ENCODE assay signal across 8 mouse cellular contexts in genomic region chr7:92637021-92637625, GRCm38 (mm10). TPM values are rescaled to one million over a fixed set of nuclear protein-coding genes. Genes with fewer than 3 reads are reported as not detected.
DNase-seq lines count a peak whose midpoint lies in the region; ATAC-seq and TF ChIP-seq lines count a peak whose summit lies in the region.

TSS of gene Ankrd42 (minus strand) at chr7:92637142.

- peaks cover 10% of the 10 kb centered on the region for H3K79me3 ChIP-seq in C2C12 (ENCODE audit: low read depth)

- peaks cover 22% of the 10 kb centered on the region for H3K36me3 ChIP-seq in C2C12 (ENCODE audit: control insufficient read depth, insufficient read depth)
- peaks cover 27% of the 10 kb centered on the region for H3K36me3 ChIP-seq in erythroblast, embryonic 14.5 days (ENCODE audit: control insufficient read depth)
- no peaks in the 10 kb centered on the region for H3K36me3 ChIP-seq in heart, embryonic 11.5 days (ENCODE audit: control insufficient read depth, insufficient read depth, low read length)
- H3K36me3 ChIP-seq in kidney, embryonic 16.5 days (ENCODE audit: insufficient read depth, low read length), result peaks cover 2% of the 10 kb centered on the region; the same call in 1 of the 2 replicates
- peaks cover 7% of the 10 kb centered on the region; the same call in 1 of the 2 replicates for H3K36me3 ChIP-seq in liver, adult 2 months (ENCODE audit: control insufficient read depth, insufficient read depth, low read length)
- peaks cover 19% of the 10 kb centered on the region for H3K36me3 ChIP-seq in myocyte (ENCODE audit: control insufficient read depth, insufficient read depth)
- no peaks in the 10 kb centered on the region for H3K36me3 ChIP-seq in splenic B cell, adult 2 months (ENCODE audit: control insufficient read depth, insufficient read depth, low read length, poor library complexity, severe bottlenecking)

- no peaks in the 10 kb centered on the region for H3K9me3 ChIP-seq in erythroblast, embryonic 14.5 days (ENCODE audit: control insufficient read depth, low read length)
- no peaks in the 10 kb centered on the region for H3K9me3 ChIP-seq in heart, embryonic 11.5 days (replicated peaks; ENCODE audit: control insufficient read depth, low read length)
- H3K9me3 ChIP-seq in kidney, embryonic 16.5 days (ENCODE audit: low read length), result no peaks in the 10 kb centered on the region

- peak within 1 kb of the TSS; percentile 91 for H3K9ac ChIP-seq in heart, embryonic 11.5 days (ENCODE audit: low read depth, low read length)
- peak within 1 kb of the TSS; percentile 86 for H3K9ac ChIP-seq in kidney, embryonic 16.5 days (replicated peaks; ENCODE audit: low read length)
- H3K9ac ChIP-seq in liver, adult 2 months (ENCODE audit: low read depth, low read length), result peak within 1 kb of the TSS; percentile 79

- no peaks in the 10 kb centered on the region for H3K27me3 ChIP-seq in C2C12 (ENCODE audit: control insufficient read depth, insufficient read depth, insufficient read length)
- H3K27me3 ChIP-seq in erythroblast, embryonic 14.5 days (ENCODE audit: control insufficient read depth), result peaks cover 39% of the 10 kb centered on the region
- H3K27me3 ChIP-seq in heart, embryonic 11.5 days (ENCODE audit: control insufficient read depth, insufficient read depth, low read length), result peaks cover 4% of the 10 kb centered on the region; the same call in 1 of the 2 replicates
- no peaks in the 10 kb centered on the region for H3K27me3 ChIP-seq in kidney, embryonic 16.5 days (ENCODE audit: insufficient read depth, low read length)
- no peaks in the 10 kb centered on the region for H3K27me3 ChIP-seq in liver, adult 2 months (ENCODE audit: control insufficient read depth, insufficient read depth, low read length)
- H3K27me3 ChIP-seq in myocyte (ENCODE audit: control insufficient read depth, insufficient read depth, insufficient read length), result no peaks in the 10 kb centered on the region
- H3K27me3 ChIP-seq in splenic B cell, adult 2 months (ENCODE audit: control insufficient read depth, insufficient read depth, low read length, poor library complexity, severe bottlenecking), result no peaks in the 10 kb centered on the region

- peak within 1 kb of the TSS; percentile 71 for H3K27ac ChIP-seq in heart, embryonic 11.5 days (ENCODE audit: low read depth, low read length)
- H3K27ac ChIP-seq in kidney, embryonic 16.5 days (ENCODE audit: low read length), result peak within 1 kb of the TSS; percentile 90
- H3K27ac ChIP-seq in liver, adult 2 months (replicated peaks; ENCODE audit: insufficient read depth, low read depth, low read length), result peak within 1 kb of the TSS; percentile 88

- H3K4me1 ChIP-seq in erythroblast, embryonic 14.5 days (ENCODE audit: control insufficient read depth), result peaks cover 21% of the 10 kb centered on the region
- H3K4me1 ChIP-seq in heart, embryonic 11.5 days (ENCODE audit: control insufficient read depth, insufficient read depth, low read length), result peaks cover 6% of the 10 kb centered on the region; the same call in 1 of the 2 replicates
- peaks cover 12% of the 10 kb centered on the region for H3K4me1 ChIP-seq in kidney, embryonic 16.5 days (ENCODE audit: insufficient read depth, low read length)
- peaks cover 2% of the 10 kb centered on the region for H3K4me1 ChIP-seq in liver, adult 2 months (ENCODE audit: control insufficient read depth, insufficient read depth, low read length)

- peak; percentile 12; the same call in 1 of the 2 replicates for TF ChIP-seq POLR2A in brain, embryonic 14.5 days (IDR thresholded peaks at IDR 0.05; ENCODE audit: borderline replicate concordance, extremely low read depth, insufficient read depth, insufficient read length, poor library complexity, severe bottlenecking)
- TF ChIP-seq POLR2A in liver, adult 2 months (IDR thresholded peaks at IDR 0.05; ENCODE audit: extremely low read depth, insufficient read depth, low read length), result no peak
- peak; percentile 66 for TF ChIP-seq POLR2A in myocyte (IDR thresholded peaks at IDR 0.05; ENCODE audit: insufficient read length, low read depth)

- H3K79me2 ChIP-seq in C2C12 (ENCODE audit: control insufficient read depth, insufficient read depth), result peaks cover 16% of the 10 kb centered on the region
- H3K79me2 ChIP-seq in liver, adult 2 months (ENCODE audit: control insufficient read depth, insufficient read depth, low read length), result peaks cover 3% of the 10 kb centered on the region; the same call in 1 of the 2 replicates
- H3K79me2 ChIP-seq in myocyte (ENCODE audit: control insufficient read depth, insufficient read depth), result peaks cover 15% of the 10 kb centered on the region

- WGBS in heart, embryonic 11.5 days (ENCODE audit: insufficient replicate concordance), result under 1% methylated on average over 44 of the region's 44 CpGs
- WGBS in kidney, embryonic 16.5 days, result under 1% methylated on average over 44 of the region's 44 CpGs
- under 1% methylated on average over 44 of the region's 44 CpGs for WGBS in liver, adult 2 months

- peak; percentile 92 for ATAC-seq in heart, embryonic 11.5 days (replicated peaks; ENCODE audit: insufficient number of reproducible peaks, low FRiP score, low TSS enrichment)
- peak; percentile 97 for ATAC-seq in kidney, embryonic 16.5 days (ENCODE audit: low FRiP score, low TSS enrichment)

- H3ac ChIP-seq in C2C12 (ENCODE audit: control insufficient read depth, insufficient read length, low read depth) (peak within 1 kb of the TSS; percentile 74), myocyte (ENCODE audit: control insufficient read depth, insufficient read length) (peak within 1 kb of the TSS; percentile 48)

- TF ChIP-seq CTCF in C2C12 (IDR thresholded peaks at IDR 0.05; ENCODE audit: control insufficient read depth, insufficient read depth, insufficient read length), result no peak
- TF ChIP-seq CTCF in brain, embryonic 14.5 days (IDR thresholded peaks at IDR 0.05; ENCODE audit: borderline replicate concordance, extremely low read depth, insufficient read depth, insufficient read length), result no peak
- 0 out of 2 replicates have a peak, but pooled peaks have one; percentile 5 for TF ChIP-seq CTCF in liver, adult 2 months (IDR thresholded peaks at IDR 0.05; ENCODE audit: low read depth, low read length)

- H3K4me2 ChIP-seq in heart, embryonic 11.5 days, result peak within 1 kb of the TSS; percentile 99
- H3K4me2 ChIP-seq in kidney, embryonic 16.5 days (replicated peaks; ENCODE audit: low read depth, low read length), result peak within 1 kb of the TSS; percentile 97
- H3K4me2 ChIP-seq in myocyte (ENCODE audit: low read depth), result peak within 1 kb of the TSS; percentile 84

- peak; percentile 97 for DNase-seq in brain, embryonic 14.5 days (ENCODE audit: low read depth)
- peak; percentile 76 for DNase-seq in liver, adult 2 months (ENCODE audit: extremely low read depth, low read depth, low spot score)
- peak; percentile 93 for DNase-seq in splenic B cell, adult 2 months (ENCODE audit: low read depth, low spot score)

- peak within 1 kb of the TSS; percentile 82 for H3K4me3 ChIP-seq in C2C12 (ENCODE audit: insufficient read depth, poor library complexity, severe bottlenecking)
- peak within 1 kb of the TSS; percentile 68 for H3K4me3 ChIP-seq in erythroblast, embryonic 14.5 days (replicated peaks)
- peak within 1 kb of the TSS; percentile 88 for H3K4me3 ChIP-seq in heart, embryonic 11.5 days (ENCODE audit: low read depth, low read length)
- peak within 1 kb of the TSS; percentile 96 for H3K4me3 ChIP-seq in kidney, embryonic 16.5 days (ENCODE audit: low read length)
- H3K4me3 ChIP-seq in liver, adult 2 months (ENCODE audit: insufficient read depth, low read depth, low read length), result peak within 1 kb of the TSS; percentile 92
- H3K4me3 ChIP-seq in myocyte, result peak within 1 kb of the TSS; percentile 85

TF ChIP-seq in C2C12, 6 proteins besides CTCF, POLR2A, EP300 and RAD21:
- TF ChIP-seq CEBPB (IDR thresholded peaks at IDR 0.05; ENCODE audit: low read depth) (no peak), MAX (IDR thresholded peaks at IDR 0.05) (peak; percentile 38)

TF ChIP-seq in myocyte, 11 proteins besides CTCF, POLR2A, EP300 and RAD21:
- TF ChIP-seq CEBPB (IDR thresholded peaks at IDR 0.05; ENCODE audit: insufficient read depth, poor library complexity, severe bottlenecking) (no peak), MAX (IDR thresholded peaks at IDR 0.05; ENCODE audit: low read depth) (no peak), MYOD1 (IDR thresholded peaks at IDR 0.05; ENCODE audit: control insufficient read depth in 1 of 3, insufficient read length in 2 of 3, low read depth in 2 of 3) (no peak), SRF (IDR thresholded peaks at IDR 0.05; ENCODE audit: control insufficient read depth, insufficient read length, low read depth) (peak; percentile 74), USF1 (IDR thresholded peaks at IDR 0.05; ENCODE audit: low read depth) (no peak), POLR2AphosphoS2 (IDR thresholded peaks at IDR 0.05; ENCODE audit: insufficient read length, low read depth) (peak; percentile 40)

RNA-seq across cellular contexts. Expression of gene Ankrd42, which starts in this region (rescaled TPM):
- polyA plus RNA-seq in C2C12 (2012; fragmentation: generic; extraction: Trizol) (1.2 TPM), myocyte (2012; fragmentation: generic; extraction: Trizol) (0.74 TPM)
- 7.7 and 12.0 TPM in 2 replicates for polyA plus RNA-seq in brain, embryonic 14.5 days (2012; rRNA removed)
- polyA plus RNA-seq in erythroblast, embryonic 14.5 days (2012), result 0.02 and 0.03 TPM in 2 replicates
- polyA plus RNA-seq in heart, embryonic 11.5 days (2014; fragmentation: Nextera tagmentation; extraction: Ambion mirVana), result 3.9 and 4.4 TPM in 2 replicates
- polyA plus RNA-seq in kidney, embryonic 16.5 days (2015; fragmentation: Nextera tagmentation; extraction: Ambion mirVana), result 7.3 and 8.0 TPM in 2 replicates
- total RNA-seq in liver, adult 2 months (2014; rRNA removed), result 1.1 and 1.3 TPM in 2 replicates
- polyA plus RNA-seq in liver, adult 2 months (2012; rRNA removed), result 0.32 and 0.65 TPM in 2 replicates

Comparison
In these comparisons a context has a peak if more than half of its experiments do, and no peak if none do; other contexts are left out.
1. Peak in every context shown above with its lines: DNase-seq, ATAC-seq, H3K4me3 ChIP-seq and H3K27ac ChIP-seq.